Mouse (Mus musculus): Measurements from ENCODE around the gene Cttn.
A peak's percentile ranks its signal among the peaks of the same experiment; 100 is the strongest.

Gene Cttn

DNA sequence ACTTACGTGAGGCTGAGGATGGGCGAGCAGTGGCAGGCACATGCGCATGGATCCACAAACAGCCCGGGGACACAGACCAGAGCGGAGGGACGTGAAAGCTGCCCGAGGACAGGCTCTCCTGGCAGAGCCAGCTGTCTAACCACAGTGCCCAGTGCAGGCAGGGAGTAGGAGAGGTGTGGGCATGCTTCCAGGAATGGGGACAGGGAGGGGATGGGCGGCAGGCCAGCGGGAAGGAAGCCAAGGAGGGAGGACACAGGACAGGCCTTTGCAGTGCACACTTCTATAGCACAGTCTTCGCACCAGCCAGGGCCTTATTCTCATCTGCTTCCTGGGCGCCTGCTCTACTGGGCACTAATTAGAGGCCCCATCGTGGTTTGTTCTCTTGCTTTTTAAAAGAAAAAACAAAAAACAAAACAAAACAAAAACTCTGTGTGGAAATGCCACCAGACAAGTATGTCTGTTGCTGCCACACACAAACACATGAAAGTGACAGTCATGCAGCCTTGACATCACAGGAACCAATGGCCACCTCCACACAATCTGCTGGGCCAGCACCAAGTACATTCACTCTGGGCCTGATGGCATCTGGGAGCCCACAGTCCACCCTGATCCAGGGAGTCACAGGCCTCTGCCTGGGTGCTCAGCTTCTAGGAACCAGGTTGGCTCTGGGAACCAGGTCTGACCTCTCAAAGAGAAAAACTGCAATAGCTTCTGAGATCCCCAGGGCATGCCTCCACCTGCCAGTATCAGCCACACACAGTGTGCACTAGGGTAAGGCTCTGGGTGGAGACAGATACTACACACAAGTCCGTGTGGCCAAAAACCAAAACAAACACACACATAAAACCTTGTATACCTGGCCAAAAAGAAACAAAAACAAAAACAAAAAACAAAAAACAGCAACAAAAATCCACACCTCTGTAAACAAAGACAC lies 20.9 kb downstream of the Cttn start:
- DNase-seq (ENCODE audit: low read depth): no peak

DNA sequence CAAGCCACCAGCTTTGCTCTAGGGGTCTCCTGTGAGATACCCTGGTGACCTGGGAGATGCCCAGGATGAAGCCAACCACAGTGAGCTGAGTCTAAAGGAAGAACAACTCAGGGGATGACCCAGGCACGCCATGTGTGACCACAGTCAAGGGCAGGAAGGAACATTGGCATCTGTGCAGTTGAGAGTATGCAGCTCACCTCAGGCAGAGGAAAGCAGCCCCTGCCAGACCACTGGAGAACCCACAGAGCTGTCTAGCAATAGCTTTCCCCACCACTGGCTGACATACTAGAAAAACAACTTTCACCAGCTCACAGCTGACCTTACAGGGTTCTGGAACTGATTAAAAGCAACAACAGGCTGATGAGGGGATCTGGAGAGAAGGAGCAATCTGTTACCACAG lies 22.6 kb downstream of the Cttn start:
- DNase-seq (ENCODE audit: low read depth): no peak

DNA sequence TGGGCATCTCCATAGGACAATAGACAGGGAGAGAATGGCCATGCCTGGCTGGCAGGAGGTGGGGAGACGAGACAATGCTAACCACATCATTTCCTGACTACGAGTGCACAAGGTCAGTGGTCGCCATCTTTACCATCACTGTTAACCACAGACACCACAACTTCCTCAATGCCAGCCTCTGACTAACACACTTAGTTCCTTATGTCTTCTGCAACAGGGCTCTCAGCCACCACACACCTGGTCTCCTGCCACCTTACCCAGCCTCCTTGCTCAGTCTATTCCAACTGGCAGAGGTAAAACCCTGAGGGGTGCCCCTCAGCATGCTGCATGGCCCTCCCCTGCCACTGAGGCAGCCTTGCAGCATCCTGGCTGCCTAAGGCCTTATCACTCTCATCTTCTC lies 23.7 kb downstream of the Cttn start:
- DNase-seq (ENCODE audit: low read depth): peak; percentile 69

- peak; percentile 86 for DNase-seq (ENCODE audit: low read depth)
Measured at GRCm38 (mm10) chr7:144444788-144445187, 26.0 kb downstream of the Cttn start.

GRCm38 (mm10) chr7:144441976-144442375 lies 28.8 kb downstream of the Cttn start:
- DNase-seq (ENCODE audit: low read depth): no peak

- no peak for DNase-seq (ENCODE audit: low read depth)
Measured at GRCm38 (mm10) chr7:144441466-144441865, 29.3 kb downstream of the Cttn start.

- no peak for DNase-seq (ENCODE audit: low read depth)
Measured at GRCm38 (mm10) chr7:144438811-144439210, 32.0 kb downstream of the Cttn start.

DNA sequence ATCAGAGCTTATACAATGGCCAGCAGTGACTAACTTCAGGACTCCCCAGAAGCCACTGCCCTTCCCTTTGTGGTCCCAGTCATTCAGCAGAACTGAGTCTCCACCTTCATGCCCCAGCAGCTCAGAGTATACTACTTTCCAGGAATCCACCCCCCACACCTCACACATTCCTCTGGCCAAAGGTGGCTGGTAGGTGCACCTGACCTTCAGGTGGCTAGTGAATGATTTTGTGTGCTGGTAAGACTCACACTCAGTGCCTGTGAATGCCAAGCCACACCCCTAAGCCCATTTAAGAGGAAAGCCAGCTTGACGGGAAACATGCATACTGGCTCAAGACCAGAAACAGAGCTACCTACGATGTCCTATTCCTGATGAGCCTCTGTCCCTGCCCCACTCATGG lies 37.9 kb downstream of the Cttn start:
- no peak for DNase-seq (ENCODE audit: low read depth)

- DNase-seq (ENCODE audit: low read depth): peak; percentile 51
Measured at GRCm38 (mm10) chr7:144427460-144427859, 43.3 kb downstream of the Cttn start.

GRCm38 (mm10) chr7:144426594-144426993 lies 44.2 kb downstream of the Cttn start:
- DNase-seq (ENCODE audit: low read depth): no peak

GRCm38 (mm10) chr7:144425953-144426352 lies 44.9 kb downstream of the Cttn start:
- peak; percentile 59 for DNase-seq (ENCODE audit: low read depth)

DNA sequence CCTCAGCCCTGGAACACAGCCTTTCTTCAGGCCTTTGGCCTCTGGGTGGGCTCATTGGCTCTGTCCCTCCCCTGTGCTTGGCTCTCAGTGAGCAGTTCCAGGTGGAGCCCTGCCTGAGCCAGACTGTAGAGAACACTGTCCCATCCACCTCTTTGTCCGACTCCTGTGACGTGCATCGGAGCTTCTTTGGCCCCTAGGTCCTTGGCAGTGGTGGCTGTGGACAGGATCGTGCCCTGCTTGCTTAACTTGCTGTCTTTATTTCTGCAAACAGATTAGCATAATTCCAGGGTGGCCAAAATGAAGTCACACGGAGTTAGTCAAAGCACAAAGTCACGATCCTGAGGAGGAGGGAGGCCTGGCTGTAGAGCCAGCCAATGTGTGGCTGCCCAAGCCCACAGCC lies 49.3 kb downstream of the Cttn start:
- DNase-seq (ENCODE audit: low read depth): no peak

DNA sequence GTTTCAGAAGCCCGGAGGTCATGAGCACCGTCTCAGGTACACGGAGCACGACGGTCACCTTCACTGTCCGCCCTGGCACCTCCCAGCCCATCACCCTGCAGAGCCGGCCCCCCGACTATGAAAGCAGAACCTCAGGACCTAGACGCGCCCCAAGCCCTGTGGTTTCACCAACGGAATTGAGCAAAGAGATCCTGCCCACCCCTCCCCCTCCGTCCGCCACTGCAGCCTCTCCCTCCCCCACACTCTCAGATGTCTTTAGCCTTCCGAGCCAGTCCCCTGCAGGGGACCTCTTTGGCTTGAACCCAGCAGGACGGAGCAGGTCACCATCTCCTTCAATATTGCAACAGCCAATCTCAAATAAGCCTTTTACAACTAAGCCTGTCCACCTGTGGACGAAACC lies 50.3 kb downstream of the Cttn start:
- no peak for DNase-seq (ENCODE audit: low read depth)

GRCm38 (mm10) chr7:144417644-144418343 lies 53.0 kb downstream of the Cttn start:
- peak; percentile 73 for DNase-seq (ENCODE audit: low read depth)

GRCm38 (mm10) chr7:144417234-144417633 lies 53.6 kb downstream of the Cttn start:
- no peak for DNase-seq (ENCODE audit: low read depth)

- DNase-seq (ENCODE audit: low read depth): no peak
Measured at GRCm38 (mm10) chr7:144415795-144416194, 55.0 kb downstream of the Cttn start.

DNA sequence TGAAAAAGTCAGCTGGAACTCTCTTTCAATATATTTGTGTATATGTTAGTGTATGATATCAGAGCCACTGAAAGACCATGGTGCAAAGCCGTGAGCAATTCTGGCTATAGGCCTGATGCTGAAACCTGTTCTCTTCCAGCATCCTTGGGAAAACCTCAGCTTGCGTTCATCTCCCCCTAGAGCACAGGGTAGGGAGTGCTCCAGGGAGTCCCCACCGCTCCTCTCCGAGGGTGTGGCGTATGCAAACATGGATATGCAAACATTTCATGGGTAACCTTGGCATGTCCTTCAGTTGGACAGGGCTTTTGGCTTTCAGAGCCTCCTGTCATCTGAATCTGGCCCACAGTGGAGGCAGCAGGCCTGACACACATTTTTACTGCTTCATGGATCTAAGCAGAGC lies 56.2 kb downstream of the Cttn start:
- DNase-seq (ENCODE audit: low read depth): no peak

- no peak for DNase-seq (ENCODE audit: low read depth)
Measured at GRCm38 (mm10) chr7:144411967-144412906, 58.6 kb downstream of the Cttn start.

DNA sequence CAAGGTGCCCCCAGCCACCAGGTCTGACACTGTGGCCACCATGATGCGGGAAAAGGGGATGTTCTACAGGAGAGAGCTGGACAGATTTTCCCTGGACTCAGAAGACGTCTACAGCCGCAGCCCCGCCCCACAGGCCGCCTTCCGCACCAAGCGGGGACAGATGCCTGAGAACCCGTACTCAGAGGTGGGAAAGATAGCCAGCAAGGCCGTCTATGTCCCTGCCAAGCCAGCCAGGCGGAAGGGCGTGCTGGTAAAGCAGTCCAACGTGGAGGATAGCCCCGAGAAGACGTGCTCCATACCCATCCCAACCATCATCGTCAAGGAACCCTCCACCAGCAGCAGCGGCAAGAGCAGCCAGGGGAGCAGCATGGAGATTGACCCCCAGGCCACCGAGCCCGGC lies 61.1 kb downstream of the Cttn start:
- DNase-seq (ENCODE audit: low read depth): no peak

DNA sequence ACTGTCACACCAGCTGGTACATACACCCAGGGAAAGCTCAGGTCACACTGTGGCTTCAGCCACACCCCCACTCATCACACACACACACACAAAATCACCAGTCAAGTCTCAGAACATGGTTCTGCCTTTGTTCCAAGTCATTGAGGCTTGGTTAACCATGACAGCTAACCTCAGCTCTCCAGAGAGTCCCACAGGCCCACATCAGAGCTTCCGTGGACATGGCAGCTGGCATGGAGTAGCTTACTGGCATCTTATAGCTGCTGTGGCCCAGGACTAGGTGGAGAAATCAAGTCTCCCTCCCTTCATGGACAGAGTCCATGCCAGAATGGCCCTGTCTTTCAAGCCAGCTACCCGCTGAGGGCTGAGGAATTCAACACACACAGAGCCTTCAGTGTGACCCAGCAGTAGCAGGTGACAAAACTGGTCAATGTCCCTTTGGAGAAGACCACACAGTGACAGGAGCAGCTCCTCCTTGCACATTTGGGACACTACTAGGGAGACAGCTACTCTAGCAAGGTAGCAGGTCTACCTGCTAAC lies 62.3 kb downstream of the Cttn start:
- no peak for DNase-seq (ENCODE audit: low read depth)

DNA sequence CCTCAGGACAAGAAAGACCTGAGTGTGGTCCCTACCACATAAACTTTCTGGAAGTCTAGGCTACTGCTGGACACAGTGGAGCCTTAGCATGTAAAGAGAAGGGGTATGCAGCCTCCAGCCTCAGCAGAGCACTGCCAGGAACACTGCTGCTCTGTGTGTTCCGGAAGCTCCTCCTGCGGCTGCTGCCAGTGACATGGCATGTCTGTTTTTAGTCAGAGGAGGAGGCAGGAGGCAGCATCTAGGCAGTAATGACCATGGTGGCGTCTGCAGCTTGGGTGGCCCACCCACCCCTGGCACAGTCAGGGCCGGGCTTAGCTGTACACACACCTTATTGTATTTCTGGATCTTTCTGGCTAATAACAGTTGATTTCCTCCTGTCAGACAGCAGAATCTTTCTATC lies 63.1 kb downstream of the Cttn start:
- DNase-seq (ENCODE audit: low read depth): no peak

- no peak for DNase-seq (ENCODE audit: low read depth)
Measured at GRCm38 (mm10) chr7:144402492-144402891, 68.3 kb downstream of the Cttn start.

Measured in induced T-regulatory cell, adult 2 months (primary cell).